Mouse (Mus musculus): Measurements from ENCODE around the gene Olfr318.
"Not testable (repeated sequence)": the region's sequence is repeated elsewhere in the genome, so short reads cannot be mapped to it uniquely, and the experiment has no call there.

The Olfr318 gene

GRCm38 (mm10) chr11:58723914-58724313 is at the start of gene Olfr318:
Olfr318 (minus strand) TSS chr11:58724014.
- DNase-seq, result no peak

GRCm38 (mm10) chr11:58772888-58773287 is 49.1 kb upstream of the Olfr318 start, which contains the start of gene Olfr315:
Olfr315 (plus strand) TSS chr11:58773188.
- no peak for DNase-seq

- no peak for DNase-seq
These were observed 28.6 kb upstream of the Olfr318 start, which contains the start of gene Olfr316 for GRCm38 (mm10) chr11:58752434-58752833. Olfr316 (plus strand) TSS chr11:58752734.

- DNase-seq, result not testable (repeated sequence)
These were observed 27.3 kb upstream of the Olfr318 start for GRCm38 (mm10) chr11:58751096-58751495.

GRCm38 (mm10) chr11:58738792-58739262 is 15.0 kb upstream of the Olfr318 start, which contains the start of gene Olfr317:
Olfr317 (minus strand) TSS chr11:58739212.
- no peak for DNase-seq

GRCm38 (mm10) chr11:58733372-58733771 is 9.6 kb upstream of the Olfr318 start:
- DNase-seq, result no peak

- peak; percentile 81 for DNase-seq
These were observed 4.3 kb upstream of the Olfr318 start for GRCm38 (mm10) chr11:58727896-58728650.

- DNase-seq, result no peak
These were observed 4.1 kb downstream of the Olfr318 start for GRCm38 (mm10) chr11:58719701-58720100.

GRCm38 (mm10) chr11:58717723-58718122 is 6.1 kb downstream of the Olfr318 start:
- not testable (repeated sequence) for DNase-seq

GRCm38 (mm10) chr11:58709086-58709485 is 14.7 kb downstream of the Olfr318 start:
- no peak for DNase-seq

- DNase-seq, result no peak
These were observed 25.0 kb downstream of the Olfr318 start, which contains the start of gene Olfr319 for GRCm38 (mm10) chr11:58698862-58699261. Olfr319 (plus strand) TSS chr11:58699162.

GRCm38 (mm10) chr11:58680799-58681198 is 43.0 kb downstream of the Olfr318 start, which contains the start of gene Olfr320:
Olfr320 (plus strand) TSS chr11:58681099.
- no peak for DNase-seq

GRCm38 (mm10) chr11:58671825-58672224 is 52.0 kb downstream of the Olfr318 start:
- no peak for DNase-seq

GRCm38 (mm10) chr11:58669252-58669651 is 54.6 kb downstream of the Olfr318 start:
- DNase-seq, result no peak

All from kidney, adult 9 months (tissue).